Comparison of ENCODE assay signal across 8 mouse cellular contexts in genomic region chr11:29373050-29373395, GRCm38 (mm10). TPM values are rescaled to one million over a fixed set of nuclear protein-coding genes. Genes with fewer than 3 reads are reported as not detected.
DNase-seq lines count a peak whose midpoint lies in the region; ATAC-seq and TF ChIP-seq lines count a peak whose summit lies in the region.

No protein-coding gene starts in this region.

- ATAC-seq in heart, embryonic 13.5 days (ENCODE audit: extremely low read depth, insufficient number of reproducible peaks, low FRiP score, low TSS enrichment), result no peak

- H3K27ac ChIP-seq in heart, embryonic 13.5 days (replicated peaks), result peak overlapping the region; percentile 97
- H3K27ac ChIP-seq in ES-E14 (ENCODE audit: insufficient read depth, low read depth, low read length, poor library complexity, severe bottlenecking), result no peak overlapping the region
- H3K27ac ChIP-seq in hindbrain, embryonic 10.5 days, result peak overlapping the region; percentile 98
- peak overlapping the region; percentile 98 for H3K27ac ChIP-seq in midbrain, embryonic 10.5 days (replicated peaks)

- peak overlapping the region; percentile 97 for H3K4me3 ChIP-seq in heart, embryonic 13.5 days
- H3K4me3 ChIP-seq in ES-E14 (ENCODE audit: insufficient read depth in 1 of 2, low read depth in 1 of 2, low read length in 2 of 2, poor library complexity in 1 of 2, severe bottlenecking in 1 of 2), result peak overlapping the region; percentile 77 to 80
- peak overlapping the region; percentile 87 for H3K4me3 ChIP-seq in hindbrain, embryonic 10.5 days
- peak overlapping the region; percentile 91 for H3K4me3 ChIP-seq in midbrain, embryonic 10.5 days

- intact Hi-C loops in gastrocnemius, postnatal 36 days (cut with DNase I), result loop anchor here (5.0 kb wide), 4 partner anchors 126 to 319 kb away; partner anchors contain the start of genes Cfap36, Clhc1, Prorsd1 and Rps27a

- H3K36me3 ChIP-seq in heart, embryonic 13.5 days, result peaks cover 5% of the 10 kb centered on the region; the same call in 1 of the 2 replicates
- H3K36me3 ChIP-seq in ES-E14 (ENCODE audit: control insufficient read depth, insufficient read depth, low read length, poor library complexity, severe bottlenecking), result peaks cover 3% of the 10 kb centered on the region; the same call in 1 of the 2 replicates
- peaks cover 12% of the 10 kb centered on the region for H3K36me3 ChIP-seq in hindbrain, embryonic 10.5 days
- H3K36me3 ChIP-seq in midbrain, embryonic 10.5 days, result peaks cover 10% of the 10 kb centered on the region

- H3K9me3 ChIP-seq in heart, embryonic 13.5 days, result no peaks in the 10 kb centered on the region
- H3K9me3 ChIP-seq in ES-E14 (ENCODE audit: control insufficient read depth, insufficient read depth, low read depth, low read length), result no peaks in the 10 kb centered on the region
- H3K9me3 ChIP-seq in hindbrain, embryonic 10.5 days, result no peaks in the 10 kb centered on the region
- no peaks in the 10 kb centered on the region for H3K9me3 ChIP-seq in midbrain, embryonic 10.5 days (replicated peaks)

- no peak for DNase-seq in heart, adult 8-10 months (ENCODE audit: low spot score)
- DNase-seq in ES-E14 (ENCODE audit: low read depth, low spot score), result no peak
- DNase-seq in hindbrain, embryonic 10.5 days (ENCODE audit: low spot score), result no peak
- DNase-seq in midbrain, embryonic 10.5 days (ENCODE audit: low spot score), result no peak
- no peak for DNase-seq in spleen, adult 18-20 months
- no peak for DNase-seq in gastrocnemius, postnatal 36 days
- DNase-seq in thymus, postnatal 25 days, result no peak

- in situ Hi-C loops in ES-E14 (cut with MboI; ENCODE audit: low sequenced_read_pairs in 2 of 2, unreplicated experiment in 2 of 2), result no loop called here

- H3K9ac ChIP-seq in heart, embryonic 13.5 days, result peak overlapping the region; percentile 97
- peak overlapping the region; percentile 41 for H3K9ac ChIP-seq in ES-E14 (ENCODE audit: insufficient read depth, low read depth, low read length, poor library complexity, severe bottlenecking)

- peaks cover 5% of the 10 kb centered on the region; the same call in 1 of the 2 replicates for H3K27me3 ChIP-seq in heart, embryonic 13.5 days (replicated peaks)
- no peaks in the 10 kb centered on the region for H3K27me3 ChIP-seq in hindbrain, embryonic 10.5 days (ENCODE audit: insufficient read depth, poor library complexity, severe bottlenecking)
- H3K27me3 ChIP-seq in midbrain, embryonic 10.5 days (ENCODE audit: low read depth, poor library complexity, severe bottlenecking), result no peaks in the 10 kb centered on the region

- 2% methylated on average over 11 of the region's 11 CpGs for WGBS in heart, embryonic 13.5 days
- 5% methylated on average over 11 of the region's 11 CpGs for WGBS in hindbrain, embryonic 10.5 days
- 6% methylated on average over 11 of the region's 11 CpGs for WGBS in midbrain, embryonic 10.5 days

- peaks cover 12% of the 10 kb centered on the region for H3K4me1 ChIP-seq in heart, embryonic 13.5 days
- H3K4me1 ChIP-seq in ES-E14 (ENCODE audit: control insufficient read depth in 2 of 2, insufficient read depth in 2 of 2, low read length in 2 of 2, poor library complexity in 1 of 2), result peaks cover 2 to 8% of the 10 kb centered on the region in 2 experiments; a peak in 2 of 4 replicates
- H3K4me1 ChIP-seq in hindbrain, embryonic 10.5 days (replicated peaks), result peaks cover 11% of the 10 kb centered on the region
- H3K4me1 ChIP-seq in midbrain, embryonic 10.5 days, result peaks cover 24% of the 10 kb centered on the region

- peak overlapping the region; percentile 78 for H3K4me2 ChIP-seq in heart, embryonic 13.5 days

TF ChIP-seq in ES-E14, 5 proteins besides CTCF, POLR2A, EP300 and RAD21:
- no peak for TF ChIP-seq MAFK (IDR thresholded peaks at IDR 0.05; ENCODE audit: insufficient read depth, low read depth, low read length)
- no peak for TF ChIP-seq CHD2 (IDR thresholded peaks at IDR 0.05; ENCODE audit: low read depth, low read length)
- no peak for TF ChIP-seq ZC3H11A (IDR thresholded peaks at IDR 0.05; ENCODE audit: borderline replicate concordance, low read depth, low read length)
- TF ChIP-seq HCFC1 (IDR thresholded peaks at IDR 0.05; ENCODE audit: borderline replicate concordance, insufficient read depth, low read length), result no peak
- TF ChIP-seq ZNF384 (IDR thresholded peaks at IDR 0.05; ENCODE audit: low read depth, low read length), result no peak

RNA-seq across cellular contexts. Expression of gene Ccdc88a, which starts 0.4 kb away (rescaled TPM):
- 18.1 and 20.7 TPM in 2 replicates for polyA plus RNA-seq in heart, embryonic 13.5 days (2015; fragmentation: Nextera tagmentation; extraction: Ambion mirVana)
- total RNA-seq in heart, adult 8-10 months (2022), result 1 to 10 TPM; 5.4 to 8.0 (median 7.1) TPM
- total RNA-seq in ES-E14 (2012; rRNA removed), result 13.9 and 15.3 TPM in 2 replicates
- polyA plus RNA-seq in hindbrain, embryonic 10.5 days (2016; fragmentation: Nextera tagmentation; extraction: Ambion mirVana), result 32.4 and 39.0 TPM in 2 replicates
- 35.9 and 43.2 TPM in 2 replicates for polyA plus RNA-seq in midbrain, embryonic 10.5 days (2016; fragmentation: Nextera tagmentation; extraction: Ambion mirVana)
- total RNA-seq in gastrocnemius, postnatal 36 days (2021), result 1 to 10 TPM; 3.0 to 3.4 TPM
